Comparison of ENCODE assay signal across 8 mouse cellular contexts in genomic region chr10:61695703-61696559, GRCm38 (mm10). TPM values are rescaled to one million over a fixed set of nuclear protein-coding genes. Genes with fewer than 3 reads are reported as not detected.
A peak's percentile ranks its signal among the peaks of the same experiment; 100 is the strongest.
DNase-seq lines count a peak whose midpoint lies in the region; ATAC-seq and TF ChIP-seq lines count a peak whose summit lies in the region.

No protein-coding gene starts in this region.

- peak overlapping the region; percentile 88 for H3K9ac ChIP-seq in heart, embryonic 14.5 days (ENCODE audit: low read length)
- peak overlapping the region; percentile 88 for H3K9ac ChIP-seq in ES-E14 (ENCODE audit: insufficient read depth, low read depth, low read length, poor library complexity, severe bottlenecking)
- H3K9ac ChIP-seq in embryonic facial prominence, embryonic 12.5 days = peak overlapping the region; percentile 82
- H3K9ac ChIP-seq in intestine, embryonic 14.5 days (ENCODE audit: low read length) = peak overlapping the region; percentile 73
- H3K9ac ChIP-seq in stomach, postnatal 0 days (ENCODE audit: low read length) = peak overlapping the region; percentile 88

- TF ChIP-seq CTCF in stomach, postnatal 0 days (IDR thresholded peaks at IDR 0.05; ENCODE audit: low read depth) = no peak

- in situ Hi-C loops in ES-E14 (cut with MboI; ENCODE audit: low sequenced_read_pairs in 2 of 2, unreplicated experiment in 2 of 2) = no loop called here

- no peak overlapping the region for H3K27ac ChIP-seq in heart, embryonic 14.5 days (replicated peaks in 1 of 2; ENCODE audit: control insufficient read depth in 1 of 2, insufficient read depth in 1 of 2, low read depth in 2 of 2, low read length in 2 of 2)
- H3K27ac ChIP-seq in ES-E14 (ENCODE audit: insufficient read depth, low read depth, low read length, poor library complexity, severe bottlenecking) = no peak overlapping the region
- no peak overlapping the region for H3K27ac ChIP-seq in embryonic facial prominence, embryonic 12.5 days
- no peak overlapping the region for H3K27ac ChIP-seq in intestine, embryonic 14.5 days (ENCODE audit: low read depth)
- H3K27ac ChIP-seq in stomach, postnatal 0 days (replicated peaks) = peak overlapping the region; percentile 40

- peak overlapping the region; percentile 100 for H3K4me2 ChIP-seq in heart, embryonic 14.5 days (ENCODE audit: low read length)
- H3K4me2 ChIP-seq in embryonic facial prominence, embryonic 12.5 days (replicated peaks) = peak overlapping the region; percentile 100
- H3K4me2 ChIP-seq in intestine, embryonic 14.5 days (ENCODE audit: low read length) = peak overlapping the region; percentile 100
- peak overlapping the region; percentile 99 for H3K4me2 ChIP-seq in stomach, postnatal 0 days (replicated peaks; ENCODE audit: low read depth)

- no peaks in the 10 kb centered on the region for H3K9me3 ChIP-seq in heart, embryonic 14.5 days (ENCODE audit: control insufficient read depth, low read length)
- H3K9me3 ChIP-seq in ES-E14 (ENCODE audit: control insufficient read depth, insufficient read depth, low read depth, low read length) = no peaks in the 10 kb centered on the region
- H3K9me3 ChIP-seq in embryonic facial prominence, embryonic 12.5 days = no peaks in the 10 kb centered on the region
- H3K9me3 ChIP-seq in intestine, embryonic 14.5 days (ENCODE audit: control insufficient read depth, low read length) = no peaks in the 10 kb centered on the region
- no peaks in the 10 kb centered on the region for H3K9me3 ChIP-seq in stomach, postnatal 0 days (ENCODE audit: control insufficient read depth, low read length)

- H3K4me1 ChIP-seq in heart, embryonic 14.5 days (ENCODE audit: control insufficient read depth in 2 of 2, insufficient read depth in 2 of 2, low read length in 2 of 2) = peaks cover 0 to 14% of the 10 kb centered on the region in 2 experiments; a peak in 3 of 4 replicates
- peaks cover 0 to 1% of the 10 kb centered on the region in 2 experiments; a peak in 1 of 4 replicates for H3K4me1 ChIP-seq in ES-E14 (ENCODE audit: control insufficient read depth in 2 of 2, insufficient read depth in 2 of 2, low read length in 2 of 2, poor library complexity in 1 of 2)
- H3K4me1 ChIP-seq in embryonic facial prominence, embryonic 12.5 days = peaks cover 16% of the 10 kb centered on the region
- peaks cover 13% of the 10 kb centered on the region for H3K4me1 ChIP-seq in intestine, embryonic 14.5 days (replicated peaks; ENCODE audit: control insufficient read depth, insufficient read depth, low read length)
- H3K4me1 ChIP-seq in stomach, postnatal 0 days (replicated peaks; ENCODE audit: control insufficient read depth, insufficient read depth) = peaks cover 5% of the 10 kb centered on the region; the same call in 1 of the 2 replicates

- peaks cover 44% of the 10 kb centered on the region for H3K36me3 ChIP-seq in heart, embryonic 14.5 days (ENCODE audit: control insufficient read depth, insufficient read depth, low read length)
- peaks cover 15% of the 10 kb centered on the region for H3K36me3 ChIP-seq in ES-E14 (ENCODE audit: control insufficient read depth, insufficient read depth, low read length, poor library complexity, severe bottlenecking)
- peaks cover 52% of the 10 kb centered on the region for H3K36me3 ChIP-seq in embryonic facial prominence, embryonic 12.5 days
- H3K36me3 ChIP-seq in intestine, embryonic 14.5 days (ENCODE audit: control insufficient read depth, insufficient read depth, low read length) = peaks cover 37% of the 10 kb centered on the region
- H3K36me3 ChIP-seq in stomach, postnatal 0 days (ENCODE audit: control insufficient read depth, insufficient read depth, low read length) = peaks cover 15% of the 10 kb centered on the region

- peak; percentile 16 for ATAC-seq in heart, embryonic 14.5 days (ENCODE audit: insufficient number of reproducible peaks, insufficient read depth, low FRiP score, low read depth)
- no peak; the same call in 1 of the 2 replicates for ATAC-seq in embryonic facial prominence, embryonic 12.5 days (ENCODE audit: insufficient number of reproducible peaks, insufficient read depth, low FRiP score, low TSS enrichment)
- ATAC-seq in intestine, embryonic 14.5 days (replicated peaks; ENCODE audit: low FRiP score, low TSS enrichment, low read depth) = peak; percentile 8
- ATAC-seq in megakaryocyte progenitor cell, adult 5-6 weeks (replicated peaks; ENCODE audit: poor library complexity) = peak; percentile 13; the same call in 1 of the 2 replicates
- no peak; the same call in 1 of the 2 replicates for ATAC-seq in stomach, postnatal 0 days (ENCODE audit: low FRiP score, low TSS enrichment)
- no peak for ATAC-seq in megakaryocyte-erythroid progenitor cell, adult 5-6 weeks (replicated peaks; ENCODE audit: low FRiP score, low TSS enrichment, poor library complexity, severe bottlenecking)

- H3K4me3 ChIP-seq in heart, embryonic 14.5 days (ENCODE audit: control insufficient read depth in 1 of 2, insufficient read depth in 1 of 2, low read depth in 1 of 2, low read length in 2 of 2) = peak overlapping the region; percentile 79 to 98
- peak overlapping the region; percentile 89 to 96 for H3K4me3 ChIP-seq in ES-E14 (ENCODE audit: insufficient read depth in 1 of 2, low read depth in 1 of 2, low read length in 2 of 2, poor library complexity in 1 of 2, severe bottlenecking in 1 of 2)
- H3K4me3 ChIP-seq in embryonic facial prominence, embryonic 12.5 days = peak overlapping the region; percentile 95
- peak overlapping the region; percentile 96 for H3K4me3 ChIP-seq in intestine, embryonic 14.5 days (ENCODE audit: low read depth, low read length)
- H3K4me3 ChIP-seq in stomach, postnatal 0 days (ENCODE audit: low read depth, low read length) = peak overlapping the region; percentile 97

- WGBS in heart, embryonic 14.5 days = under 1% methylated on average over 103 of the region's 111 CpGs
- under 1% methylated on average over 93 of the region's 111 CpGs for WGBS in embryonic facial prominence, embryonic 12.5 days
- under 1% methylated on average over 100 of the region's 111 CpGs for WGBS in intestine, embryonic 14.5 days
- under 1% methylated on average over 85 of the region's 111 CpGs for WGBS in stomach, postnatal 0 days

- H3K27me3 ChIP-seq in heart, embryonic 14.5 days (ENCODE audit: control insufficient read depth, insufficient read depth, low read length) = no peaks in the 10 kb centered on the region
- H3K27me3 ChIP-seq in embryonic facial prominence, embryonic 12.5 days = no peaks in the 10 kb centered on the region
- no peaks in the 10 kb centered on the region for H3K27me3 ChIP-seq in intestine, embryonic 14.5 days (replicated peaks; ENCODE audit: control insufficient read depth, insufficient read depth, low read length)
- no peaks in the 10 kb centered on the region for H3K27me3 ChIP-seq in stomach, postnatal 0 days (ENCODE audit: control insufficient read depth, insufficient read depth, low read length)

- TF ChIP-seq EP300 in stomach, postnatal 0 days (optimal IDR thresholded peaks at IDR 0.05) = no peak

- DNase-seq in heart, adult 18-20 months = no peak
- no peak for DNase-seq in ES-E14 (ENCODE audit: low read depth, low spot score)
- DNase-seq in intestine, embryonic 14.5 days (ENCODE audit: low spot score) = peak; percentile 69
- peak; percentile 41 for DNase-seq in stomach, postnatal 0 days (ENCODE audit: low spot score)

RNA-seq across cellular contexts. Expression of gene Tysnd1, which starts 0.6 kb away (rescaled TPM):
- 25.7 and 27.5 TPM in 2 replicates for polyA plus RNA-seq in heart, embryonic 14.5 days (2014; fragmentation: Nextera tagmentation; extraction: Ambion mirVana)
- total RNA-seq in heart, adult 18-20 months (2021) = 10 to 100 TPM; 23.8 to 25.8 TPM
- total RNA-seq in ES-E14 (2012; rRNA removed) = 33.5 and 42.8 TPM in 2 replicates
- polyA plus RNA-seq in embryonic facial prominence, embryonic 12.5 days (2016; fragmentation: Nextera tagmentation; extraction: Ambion mirVana) = 46.8 and 48.0 TPM in 2 replicates
- 32.8 and 40.6 TPM in 2 replicates for polyA plus RNA-seq in intestine, embryonic 14.5 days (2014; fragmentation: Nextera tagmentation; extraction: Ambion mirVana)
- total RNA-seq in megakaryocyte progenitor cell, adult 5-6 weeks (2015) = 19.0 and 19.7 TPM in 2 replicates
- total RNA-seq in megakaryocyte progenitor cell, adult 5-6 weeks (2017) = 19.9 and 22.7 TPM in 2 replicates
- polyA plus RNA-seq in stomach, postnatal 0 days (2015; fragmentation: Nextera tagmentation; extraction: Ambion mirVana) = 18.5 and 20.9 TPM in 2 replicates
- total RNA-seq in megakaryocyte-erythroid progenitor cell, adult 5-6 weeks (2014; fragmentation: Nextera tagmentation) = 22.8 and 31.8 TPM in 2 replicates
- 12.9 and 25.7 TPM in 2 replicates for total RNA-seq in megakaryocyte-erythroid progenitor cell, adult 5-6 weeks (2017)

RNA-seq across cellular contexts. Expression of gene Sar1a, which starts 15.8 kb away (rescaled TPM):
- polyA plus RNA-seq in heart, embryonic 14.5 days (2014; fragmentation: Nextera tagmentation; extraction: Ambion mirVana) = 169 and 175 TPM in 2 replicates
- 100 to 1,000 TPM; 180 to 192 TPM for total RNA-seq in heart, adult 18-20 months (2021)
- total RNA-seq in ES-E14 (2012; rRNA removed) = 145 and 158 TPM in 2 replicates
- 253 and 257 TPM in 2 replicates for polyA plus RNA-seq in embryonic facial prominence, embryonic 12.5 days (2016; fragmentation: Nextera tagmentation; extraction: Ambion mirVana)
- polyA plus RNA-seq in intestine, embryonic 14.5 days (2014; fragmentation: Nextera tagmentation; extraction: Ambion mirVana) = 209 and 237 TPM in 2 replicates
- total RNA-seq in megakaryocyte progenitor cell, adult 5-6 weeks (2015) = 81.2 and 88.9 TPM in 2 replicates
- 98.0 and 113 TPM in 2 replicates for total RNA-seq in megakaryocyte progenitor cell, adult 5-6 weeks (2017)
- polyA plus RNA-seq in stomach, postnatal 0 days (2015; fragmentation: Nextera tagmentation; extraction: Ambion mirVana) = 135 and 146 TPM in 2 replicates
- 85.6 and 97.9 TPM in 2 replicates for total RNA-seq in megakaryocyte-erythroid progenitor cell, adult 5-6 weeks (2014; fragmentation: Nextera tagmentation)
- total RNA-seq in megakaryocyte-erythroid progenitor cell, adult 5-6 weeks (2017) = 108 and 119 TPM in 2 replicates

RNA-seq across cellular contexts. Expression of gene Aifm2, which starts 19.1 kb away (rescaled TPM):
- polyA plus RNA-seq in heart, embryonic 14.5 days (2014; fragmentation: Nextera tagmentation; extraction: Ambion mirVana) = 20.7 and 23.1 TPM in 2 replicates
- 10 to 100 TPM; 25.6 to 32.3 TPM for total RNA-seq in heart, adult 18-20 months (2021)
- 13.3 and 13.4 TPM in 2 replicates for total RNA-seq in ES-E14 (2012; rRNA removed)
- 13.4 and 14.8 TPM in 2 replicates for polyA plus RNA-seq in embryonic facial prominence, embryonic 12.5 days (2016; fragmentation: Nextera tagmentation; extraction: Ambion mirVana)
- polyA plus RNA-seq in intestine, embryonic 14.5 days (2014; fragmentation: Nextera tagmentation; extraction: Ambion mirVana) = 19.1 and 19.6 TPM in 2 replicates
- total RNA-seq in megakaryocyte progenitor cell, adult 5-6 weeks (2015) = 1.2 and 1.3 TPM in 2 replicates
- total RNA-seq in megakaryocyte progenitor cell, adult 5-6 weeks (2017) = 3.7 and 4.4 TPM in 2 replicates
- polyA plus RNA-seq in stomach, postnatal 0 days (2015; fragmentation: Nextera tagmentation; extraction: Ambion mirVana) = 9.2 and 9.4 TPM in 2 replicates
- 2.3 and 2.4 TPM in 2 replicates for total RNA-seq in megakaryocyte-erythroid progenitor cell, adult 5-6 weeks (2014; fragmentation: Nextera tagmentation)
- 3.3 and 6.8 TPM in 2 replicates for total RNA-seq in megakaryocyte-erythroid progenitor cell, adult 5-6 weeks (2017)

RNA-seq across cellular contexts. Expression of gene Ppa1, which starts 47.6 kb away (rescaled TPM):
- polyA plus RNA-seq in heart, embryonic 14.5 days (2014; fragmentation: Nextera tagmentation; extraction: Ambion mirVana) = 81.4 and 86.9 TPM in 2 replicates
- 10 to 100 TPM; 81.8 to 82.3 TPM for total RNA-seq in heart, adult 18-20 months (2021)
- total RNA-seq in ES-E14 (2012; rRNA removed) = 165 and 262 TPM in 2 replicates
- polyA plus RNA-seq in embryonic facial prominence, embryonic 12.5 days (2016; fragmentation: Nextera tagmentation; extraction: Ambion mirVana) = 215 and 221 TPM in 2 replicates
- polyA plus RNA-seq in intestine, embryonic 14.5 days (2014; fragmentation: Nextera tagmentation; extraction: Ambion mirVana) = 226 and 229 TPM in 2 replicates
- total RNA-seq in megakaryocyte progenitor cell, adult 5-6 weeks (2015) = 94.9 and 95.4 TPM in 2 replicates
- 139 and 176 TPM in 2 replicates for total RNA-seq in megakaryocyte progenitor cell, adult 5-6 weeks (2017)
- 117 and 124 TPM in 2 replicates for polyA plus RNA-seq in stomach, postnatal 0 days (2015; fragmentation: Nextera tagmentation; extraction: Ambion mirVana)
- 96.7 and 97.1 TPM in 2 replicates for total RNA-seq in megakaryocyte-erythroid progenitor cell, adult 5-6 weeks (2014; fragmentation: Nextera tagmentation)
- total RNA-seq in megakaryocyte-erythroid progenitor cell, adult 5-6 weeks (2017) = 183 and 211 TPM in 2 replicates

Comparison
In these comparisons a context has a peak if more than half of its experiments do, and no peak if none do; other contexts are left out.
1. ATAC-seq: peak in heart, embryonic 14.5 days (single experiment), intestine, embryonic 14.5 days (single experiment) and megakaryocyte progenitor cell, adult 5-6 weeks (single experiment); none in embryonic facial prominence, embryonic 12.5 days (single experiment), stomach, postnatal 0 days (single experiment) and megakaryocyte-erythroid progenitor cell, adult 5-6 weeks (single experiment).
2. DNase-seq: peak in intestine, embryonic 14.5 days (single experiment) and stomach, postnatal 0 days (single experiment); none in heart, adult 18-20 months (0 of 2) and ES-E14 (single experiment).
3. Peak in every context shown above with its lines, with median percentiles within 50 percentile points of each other: H3K4me2 ChIP-seq, H3K4me3 ChIP-seq and H3K9ac ChIP-seq.